Mouse (Mus musculus) liver, embryonic 11.5 days (tissue): ENCODE results near the gene Adora3. TPM values are rescaled to one million over a fixed set of nuclear protein-coding genes. Genes with fewer than 3 reads are reported as not detected.

Experiments used
- ATAC-seq: fragments of 200-750 bp; cut with Nextera tagmentation; replicated peaks from 2 replicates; pipeline ENCODE4 v1.8.0; 2017; ENCODE audit warnings: moderate number of reproducible peaks, mild to moderate bottlenecking, moderate TSS enrichment, moderate library complexity; ENCODE audit not compliant: low FRiP score
- DNase-seq: peaks from one replicate; pipeline ENCODE4 v3.0.0-alpha.2; 2017; ENCODE audit warnings: low spot score
- H3K27ac ChIP-seq: fragments of 300-500 bp; sonication (generic); 2 replicates; pipeline ENCODE4 v1.5.1; 2014; ENCODE audit warnings: mild to moderate bottlenecking, low read depth, low read length, control low read depth
- H3K27me3 ChIP-seq: fragments of 300-500 bp; sonication (generic); replicated peaks from 2 replicates; pipeline ENCODE4 v1.6.1; 2014; ENCODE audit warnings: low read length, mixed read lengths; ENCODE audit not compliant: control insufficient read depth, insufficient read depth
- H3K36me3 ChIP-seq: fragments of 300-500 bp; sonication (generic); 2 replicates; pipeline ENCODE4 v1.6.1; 2014; ENCODE audit warnings: mild to moderate bottlenecking, low read length, moderate library complexity, mixed read lengths; ENCODE audit not compliant: control insufficient read depth, insufficient read depth
- H3K4me1 ChIP-seq: fragments of 300-500 bp; sonication (generic); replicated peaks from 2 replicates; pipeline ENCODE4 v1.6.1; 2014; ENCODE audit warnings: low read length, mixed read lengths; ENCODE audit not compliant: control insufficient read depth, insufficient read depth
- H3K4me2 ChIP-seq: fragments of 300-500 bp; sonication (generic); 2 replicates; pipeline ENCODE4 v1.6.1; 2014; ENCODE audit warnings: mild to moderate bottlenecking, control low read depth, moderate library complexity
- H3K4me3 ChIP-seq: fragments of 300-500 bp; sonication (generic); 2 replicates; pipeline ENCODE4 v1.5.1; 2014; ENCODE audit warnings: low read depth, low read length, control low read depth
- H3K9ac ChIP-seq: fragments of 300-500 bp; sonication (generic); 2 replicates; pipeline ENCODE4 v1.6.1; 2014; ENCODE audit warnings: low read depth, low read length, control low read depth
- H3K9me3 ChIP-seq: fragments of 300-500 bp; sonication (generic); 2 replicates; pipeline ENCODE4 v1.6.1; 2016; ENCODE audit warnings: low read length, inconsistent platforms, mixed read lengths; ENCODE audit not compliant: control insufficient read depth
- WGBS: fragments of 180-500 bp; shearing (Covaris S2); extraction: QIAGEN DNeasy Blood & Tissue Kit; methylation state at CpG from one replicate; pipeline ENCODE4 v1.1.7; 2014; 5-methylcytosine and 5-hydroxymethylcytosine counted together
- polyA plus RNA-seq: library from polyadenylated mRNA; unstranded; fragments of >200 nt; fragmentation: Nextera tagmentation; extraction: Ambion mirVana; gene quantifications from 2 replicates; pipeline ENCODE4 v1.2.1, GENCODE M21; 2014

The Adora3 gene
- 0.36 and 0.92 TPM in 2 replicates for polyA plus RNA-seq

DNA sequence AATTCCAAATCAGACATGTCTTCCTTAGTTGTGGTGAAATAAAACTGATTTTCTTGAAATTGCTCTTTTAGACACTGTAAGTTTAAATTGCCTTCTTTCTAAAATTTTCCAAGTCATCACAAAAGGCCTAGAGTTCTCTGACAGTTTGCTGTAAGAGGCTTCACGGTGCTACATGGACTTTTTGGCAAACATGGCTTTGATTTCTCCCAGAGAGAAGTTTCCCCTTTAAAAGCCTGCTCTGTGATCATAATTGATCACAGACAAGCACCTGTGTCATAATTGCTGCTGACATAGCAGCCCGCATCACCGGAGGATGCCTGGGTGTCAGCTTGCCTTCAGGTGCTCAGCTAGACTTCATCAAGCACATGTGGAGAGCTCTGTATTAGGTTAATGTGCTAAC lies at the start of gene Adora3, which contains the start of gene Tmigd3:
Gene Adora3 (plus strand): TSS at position 301 of the 400 bp plus-strand sequence.
Gene Tmigd3 (plus strand): TSS at position 346 of the 400 bp plus-strand sequence.
- H3K9ac ChIP-seq = no peak within 1 kb of the TSS
- no peaks in the 10 kb centered on the region for H3K9me3 ChIP-seq
- H3K27me3 ChIP-seq = no peaks in the 10 kb centered on the region
- no peak for DNase-seq
- H3K36me3 ChIP-seq = no peaks in the 10 kb centered on the region
- 88% methylated on average over 3 of the region's 3 CpGs for WGBS
- H3K4me2 ChIP-seq = no peak within 1 kb of the TSS
- H3K4me3 ChIP-seq = no peak within 1 kb of the TSS
- no peak within 1 kb of the TSS for H3K27ac ChIP-seq
- no peak for ATAC-seq
- H3K4me1 ChIP-seq = no peaks in the 10 kb centered on the region

GRCm38 (mm10) chr3:105821504-105821903 lies 49.2 kb upstream of the Adora3 start:
- no peak overlapping the region for H3K4me2 ChIP-seq
- no peaks in the 10 kb centered on the region for H3K27me3 ChIP-seq
- H3K9me3 ChIP-seq = no peaks in the 10 kb centered on the region
- ATAC-seq (no peak), DNase-seq (no peak)
- 83% methylated on average over 3 of the region's 3 CpGs for WGBS
- H3K36me3 ChIP-seq = no peaks in the 10 kb centered on the region
- H3K4me1 ChIP-seq = peaks cover 14% of the 10 kb centered on the region
- no peak overlapping the region for H3K4me3 ChIP-seq
- no peak overlapping the region for H3K9ac ChIP-seq
- no peak overlapping the region for H3K27ac ChIP-seq

- Histone ChIP-seq H3K4me1 (peaks cover 12% of the 10 kb centered on the region), H3K9me3 (no peaks in the 10 kb centered on the region), H3K27me3 (no peaks in the 10 kb centered on the region), H3K9ac (no peak overlapping the region), H3K27ac (no peak overlapping the region), H3K4me3 (no peak overlapping the region), H3K36me3 (no peaks in the 10 kb centered on the region), H3K4me2 (no peak overlapping the region)
- ATAC-seq (no peak), DNase-seq (no peak)
Observed at GRCm38 (mm10) chr3:105823609-105824008, 47.0 kb upstream of the Adora3 start.

DNA sequence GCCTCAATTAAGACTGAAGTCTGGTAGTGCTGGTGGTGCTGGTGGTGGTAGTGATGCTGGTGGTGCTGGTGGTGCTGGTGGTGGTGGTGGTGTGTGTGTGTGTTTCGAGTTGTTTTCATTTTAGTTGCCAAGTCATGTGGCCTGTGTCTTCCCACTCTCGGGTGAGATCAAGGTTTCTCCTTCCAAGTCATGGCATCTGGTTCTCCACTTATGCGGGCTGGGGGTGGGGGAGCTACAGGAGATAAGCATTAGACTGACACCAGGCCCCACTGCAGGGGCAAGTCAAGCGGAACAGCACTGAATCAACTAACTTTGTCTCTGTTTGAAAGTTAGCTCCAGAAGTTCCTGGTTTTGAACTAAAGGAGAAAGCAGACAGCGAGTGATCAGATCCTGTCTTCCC lies 46.6 kb upstream of the Adora3 start:
- WGBS = 20% methylated on average over 5 of the region's 5 CpGs
- ATAC-seq = no peak
- DNase-seq = no peak
- Histone ChIP-seq H3K9me3 (no peaks in the 10 kb centered on the region), H3K4me3 (no peak overlapping the region), H3K4me1 (peaks cover 12% of the 10 kb centered on the region), H3K27ac (no peak overlapping the region), H3K27me3 (no peaks in the 10 kb centered on the region), H3K4me2 (no peak overlapping the region), H3K9ac (no peak overlapping the region), H3K36me3 (no peaks in the 10 kb centered on the region)

DNA sequence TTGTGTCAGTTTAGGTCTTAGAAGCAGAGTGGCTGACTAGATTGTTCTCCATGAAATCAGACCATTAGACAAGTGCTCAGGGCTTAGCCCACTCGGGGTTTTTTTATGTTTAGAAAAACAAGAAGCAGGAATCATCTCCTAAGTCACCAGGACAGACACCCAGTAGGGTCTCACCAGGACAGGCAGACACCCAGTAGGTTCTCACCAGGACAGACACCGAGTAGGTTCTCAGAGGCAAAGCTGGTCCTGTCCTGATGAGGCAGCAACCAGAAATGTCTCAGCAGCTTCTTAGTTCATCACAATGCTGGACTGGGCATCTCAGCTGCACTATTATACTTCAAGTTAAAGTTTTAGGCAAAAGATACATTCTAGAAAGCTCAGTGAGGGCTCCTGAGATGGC lies 46.0 kb upstream of the Adora3 start:
- no peaks in the 10 kb centered on the region for H3K27me3 ChIP-seq
- H3K27ac ChIP-seq = no peak overlapping the region
- no peak overlapping the region for H3K9ac ChIP-seq
- H3K4me2 ChIP-seq = no peak overlapping the region
- H3K4me3 ChIP-seq = no peak overlapping the region
- H3K36me3 ChIP-seq = no peaks in the 10 kb centered on the region
- WGBS = 45% methylated on average over 2 of the region's 2 CpGs
- peaks cover 12% of the 10 kb centered on the region for H3K4me1 ChIP-seq
- DNase-seq (no peak), ATAC-seq (no peak)
- no peaks in the 10 kb centered on the region for H3K9me3 ChIP-seq

- ATAC-seq (peak; percentile 47), DNase-seq (no peak)
- H3K27me3 ChIP-seq = no peaks in the 10 kb centered on the region
- WGBS = 41% methylated on average over 7 of the region's 7 CpGs
- H3K36me3 ChIP-seq = no peaks in the 10 kb centered on the region
- no peaks in the 10 kb centered on the region for H3K9me3 ChIP-seq
- peaks cover 12% of the 10 kb centered on the region for H3K4me1 ChIP-seq
- no peak overlapping the region for H3K27ac ChIP-seq
- no peak overlapping the region for H3K9ac ChIP-seq
- H3K4me3 ChIP-seq = no peak overlapping the region
- no peak overlapping the region for H3K4me2 ChIP-seq
Observed at GRCm38 (mm10) chr3:105825501-105826161, 45.0 kb upstream of the Adora3 start.

GRCm38 (mm10) chr3:105831584-105831983 lies 39.1 kb upstream of the Adora3 start:
- H3K4me2 ChIP-seq = no peak overlapping the region
- WGBS = 83% methylated on average over 3 of the region's 3 CpGs
- H3K27me3 ChIP-seq = no peaks in the 10 kb centered on the region; the same call in 1 of the 2 replicates

DNA sequence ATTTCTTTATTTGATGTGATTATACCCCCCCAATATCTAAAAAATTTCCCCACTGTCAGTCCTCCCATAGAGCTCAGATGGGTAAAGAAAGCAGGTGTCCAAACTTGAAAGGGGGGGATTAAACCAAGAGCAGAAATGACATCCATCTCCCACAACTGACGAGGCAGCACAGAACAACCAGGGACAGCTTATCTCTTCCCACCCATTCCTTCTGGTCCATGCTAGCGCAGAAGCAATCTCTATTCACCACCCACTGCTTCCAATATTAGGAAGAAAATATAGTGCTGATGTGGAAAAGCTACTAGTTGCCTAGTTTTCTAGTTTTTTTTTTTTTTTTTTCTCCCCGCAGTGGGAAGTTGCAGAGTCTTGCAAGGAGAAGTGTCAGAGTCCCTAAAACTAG lies 34.8 kb upstream of the Adora3 start:
- ATAC-seq (no peak; the same call in 1 of the 2 replicates), DNase-seq (no peak)
- H3K27me3 ChIP-seq = no peaks in the 10 kb centered on the region; the same call in 1 of the 2 replicates
- no peak overlapping the region for H3K9ac ChIP-seq
- no peak overlapping the region for H3K4me3 ChIP-seq
- WGBS = 35% methylated on average over 3 of the region's 3 CpGs
- no peaks in the 10 kb centered on the region for H3K9me3 ChIP-seq
- no peak overlapping the region for H3K27ac ChIP-seq
- H3K36me3 ChIP-seq = no peaks in the 10 kb centered on the region
- peaks cover 5% of the 10 kb centered on the region for H3K4me1 ChIP-seq
- H3K4me2 ChIP-seq = no peak overlapping the region

More at GRCm38 (mm10) chr3:105831584-105831983, 39.1 kb upstream of the Adora3 start:
- Histone ChIP-seq H3K9ac (no peak overlapping the region), H3K27ac (no peak overlapping the region), H3K36me3 (no peaks in the 10 kb centered on the region), H3K4me1 (peaks cover 5% of the 10 kb centered on the region), H3K9me3 (no peaks in the 10 kb centered on the region), H3K4me3 (no peak overlapping the region)
- DNase-seq = no peak
- no peak for ATAC-seq

GRCm38 (mm10) chr3:105836883-105837282 lies 33.8 kb upstream of the Adora3 start:
- Histone ChIP-seq H3K27me3 (no peaks in the 10 kb centered on the region), H3K36me3 (no peaks in the 10 kb centered on the region), H3K27ac (no peak overlapping the region), H3K4me2 (no peak overlapping the region), H3K4me1 (peaks cover 5% of the 10 kb centered on the region), H3K4me3 (no peak overlapping the region), H3K9me3 (no peaks in the 10 kb centered on the region), H3K9ac (no peak overlapping the region)
- DNase-seq = no peak
- 64% methylated on average over 3 of the region's 3 CpGs for WGBS
- 0 out of 2 replicates have a peak, but pooled peaks have one; percentile 39 for ATAC-seq
